Mouse (Mus musculus) lung, adult 2 months (tissue): ENCODE data around the gene Rlf. TPM values are rescaled to one million over a fixed set of nuclear protein-coding genes. Genes with fewer than 3 reads are reported as not detected.
"Not testable (repeated sequence)": the region's sequence is repeated elsewhere in the genome, so short reads cannot be mapped to it uniquely, and the experiment has no call there.

Experiments
- DNase-seq: peaks from one replicate; pipeline ENCODE4 v3.0.0; 2022
- H3K4me1 ChIP-seq: fragments of 200-500 bp; 2 replicates; pipeline ENCODE4 v1.6.1; 2011; ENCODE audit warnings: low read length; ENCODE audit not compliant: control insufficient read depth, insufficient read depth
- H3K4me3 ChIP-seq: fragments of 200-500 bp; replicated peaks from 2 replicates; pipeline ENCODE3; 2011; ENCODE audit warnings: low read depth, mild to moderate bottlenecking, control low read depth, low read length; ENCODE audit errors: extremely low read depth
- CTCF ChIP-seq: fragments of 200-500 bp; IDR thresholded peaks from 2 replicates; pipeline ENCODE4 v1.5.1; 2011; ENCODE audit warnings: mild to moderate bottlenecking, low read length, control low read depth; ENCODE audit not compliant: insufficient read depth
- POLR2A ChIP-seq: fragments of 200-500 bp; IDR thresholded peaks from 2 replicates; pipeline ENCODE4 v1.6.1; 2011; ENCODE audit warnings: low read depth, mild to moderate bottlenecking, control low read depth, low read length, borderline replicate concordance; ENCODE audit errors: extremely low read depth
- WGBS: fragments of 180-500 bp; shearing (Covaris S2); methylation state at CpG from one replicate; pipeline ENCODE4 v1.1.7; 2018; 5-methylcytosine and 5-hydroxymethylcytosine counted together
- polyA plus RNA-seq: library from polyadenylated mRNA; depleted of rRNA; stranded (reverse); fragments of >200 nt; gene quantifications from 2 replicates; pipeline ENCODE4 v1.2.3, GENCODE M21; 2012; rRNA removed

Gene Rlf
- polyA plus RNA-seq, 1 experiment, result 3.9 TPM

- TF ChIP-seq POLR2A, result no peak
- TF ChIP-seq CTCF, result no peak
- WGBS, result 87% methylated on average over 3 of the region's 3 CpGs
- no peak for DNase-seq
- H3K4me3 ChIP-seq, result no peak overlapping the region
- H3K4me1 ChIP-seq, result no peaks in the 10 kb centered on the region
Measured at GRCm38 (mm10) chr4:121179669-121180068, 35.2 kb downstream of the Rlf start.

GRCm38 (mm10) chr4:121167656-121168055 lies 47.2 kb downstream of the Rlf start:
- WGBS, result 91% methylated on average over 2 of the region's 2 CpGs
- Histone ChIP-seq H3K4me1 (no peaks in the 10 kb centered on the region; the same call in 1 of the 2 replicates), H3K4me3 (no peak overlapping the region)
- DNase-seq, result no peak
- no peak for TF ChIP-seq CTCF
- TF ChIP-seq POLR2A, result no peak

- 39% methylated on average over 4 of the region's 5 CpGs for WGBS
Measured at GRCm38 (mm10) chr4:121166697-121167096, 48.2 kb downstream of the Rlf start.

GRCm38 (mm10) chr4:121163501-121164030 lies 51.3 kb downstream of the Rlf start:
- Histone ChIP-seq H3K4me1 (no peaks in the 10 kb centered on the region; the same call in 1 of the 2 replicates), H3K4me3 (no peak overlapping the region)
- no peak for TF ChIP-seq POLR2A
- TF ChIP-seq CTCF, result no peak
- DNase-seq, result no peak
- WGBS, result 69% methylated on average over 2 of the region's 2 CpGs

More at GRCm38 (mm10) chr4:121166697-121167096, 48.2 kb downstream of the Rlf start:
- not testable (repeated sequence) for DNase-seq, H3K4me3 ChIP-seq, H3K4me1 ChIP-seq

GRCm38 (mm10) chr4:121109126-121109525 lies 105.8 kb downstream of the Rlf start, which contains the start of gene Tmco2:
Tmco2 (minus strand) TSS chr4:121109226.
- TF ChIP-seq POLR2A, result no peak
- TF ChIP-seq CTCF, result no peak
- no peaks in the 10 kb centered on the region for H3K4me1 ChIP-seq
- WGBS, result 93% methylated on average over 2 of the region's 2 CpGs

GRCm38 (mm10) chr4:121103304-121103703 lies 111.6 kb downstream of the Rlf start:
- WGBS, result 79% methylated on average over 4 of the region's 4 CpGs
- Histone ChIP-seq H3K4me1 (no peaks in the 10 kb centered on the region), H3K4me3 (no peak overlapping the region)
- TF ChIP-seq POLR2A, result no peak
- TF ChIP-seq CTCF, result no peak
- no peak for DNase-seq

More at GRCm38 (mm10) chr4:121109126-121109525, 105.8 kb downstream of the Rlf start, which contains the start of gene Tmco2:
- no peak for DNase-seq
- H3K4me3 ChIP-seq, result no peak within 1 kb of the TSS

- no peak for TF ChIP-seq CTCF
- 0 out of 2 replicates have a peak, but pooled peaks have one; percentile 17 for TF ChIP-seq POLR2A
- Histone ChIP-seq H3K4me1 (peaks cover 4% of the 10 kb centered on the region; the same call in 1 of the 2 replicates), H3K4me3 (peak within 1 kb of the TSS; percentile 95)
- under 1% methylated on average over 39 of the region's 39 CpGs for WGBS
- peak; percentile 81 for DNase-seq
Measured at GRCm38 (mm10) chr4:121097650-121098378, 117.1 kb downstream of the Rlf start, which contains the start of gene Zmpste24. Zmpste24 (minus strand) TSS chr4:121098241.

Other genes starting within 250 kb of the Rlf start
- gene Smap2, start 197.8 kb downstream of the Rlf start, polyA plus RNA-seq, result 17.6 and 24.9 TPM in 2 replicates
- 0.30 TPM in 1 of 2 replicates, not detected in the other for gene Col9a2, start 175.7 kb downstream of the Rlf start, polyA plus RNA-seq
- 17.6 and 23.1 TPM in 2 replicates for gene Zmpste24, start 116.8 kb downstream of the Rlf start, polyA plus RNA-seq
- not detected in 2 replicates for gene Tmco2, start 105.9 kb downstream of the Rlf start, polyA plus RNA-seq
- not detected in 2 replicates for gene Gm12888, start 109.8 kb upstream of the Rlf start, polyA plus RNA-seq
- not detected in 2 replicates for gene Gm12886, start 208.0 kb upstream of the Rlf start, polyA plus RNA-seq